Mouse (Mus musculus): Measurements from ENCODE around the gene Fgfr2.

- TF ChIP-seq CTCF (conservative IDR thresholded peaks at IDR 0.05; ENCODE audit: insufficient read depth, insufficient read length, low read depth, low read length) (no peak), POLR2A (IDR thresholded peaks at IDR 0.05; ENCODE audit: low read depth, low read length) (no peak)
Measured at GRCm38 (mm10) chr7:131411941-131412270, 1711.2 kb downstream of the Fgfr2 start.

Measured in kidney, adult 2 months (tissue).